Mouse (Mus musculus) liver, embryonic 15.5 days (tissue): Measurements from ENCODE around the gene Jmjd8. TPM values are rescaled to one million over a fixed set of nuclear protein-coding genes. Genes with fewer than 3 reads are reported as not detected.
"Not testable (repeated sequence)": the region's sequence is repeated elsewhere in the genome, so short reads cannot be mapped to it uniquely, and the experiment has no call there.

Source experiments
- ATAC-seq: fragments of 200-750 bp; cut with Nextera tagmentation; 2 replicates; pipeline ENCODE4 v1.8.0; 2017; ENCODE audit warnings: moderate number of reproducible peaks, mild to moderate bottlenecking, moderate library complexity; ENCODE audit not compliant: insufficient read depth
- H3K27ac ChIP-seq: fragments of 300-500 bp; sonication (generic); replicated peaks from 2 replicates; pipeline ENCODE4 v1.5.1; 2015; ENCODE audit warnings: mild to moderate bottlenecking, inconsistent platforms
- H3K27me3 ChIP-seq: fragments of 300-500 bp; sonication (generic); 2 replicates; pipeline ENCODE4 v1.6.1; 2015; ENCODE audit warnings: mild to moderate bottlenecking, inconsistent platforms
- H3K36me3 ChIP-seq: fragments of 300-500 bp; sonication (generic); replicated peaks from 2 replicates; pipeline ENCODE4 v1.6.1; 2015; ENCODE audit warnings: moderate library complexity, mild to moderate bottlenecking, inconsistent platforms
- H3K4me1 ChIP-seq: fragments of 300-500 bp; sonication (generic); replicated peaks from 2 replicates; pipeline ENCODE4 v1.6.1; 2015; ENCODE audit warnings: inconsistent platforms
- H3K4me2 ChIP-seq: fragments of 300-500 bp; sonication (generic); 2 replicates; pipeline ENCODE4 v1.6.1; 2015; ENCODE audit warnings: moderate library complexity, mild to moderate bottlenecking, inconsistent platforms
- H3K4me3 ChIP-seq: fragments of 300-500 bp; sonication (generic); replicated peaks from 2 replicates; pipeline ENCODE4 v1.5.1; 2015; ENCODE audit warnings: mild to moderate bottlenecking, inconsistent platforms
- H3K9ac ChIP-seq: fragments of 300-500 bp; sonication (generic); 2 replicates; pipeline ENCODE4 v1.6.1; 2015; ENCODE audit warnings: moderate library complexity, mild to moderate bottlenecking, inconsistent platforms
- H3K9me3 ChIP-seq: fragments of 300-500 bp; sonication (generic); replicated peaks from 2 replicates; pipeline ENCODE4 v1.6.1; 2016; ENCODE audit warnings: inconsistent platforms
- WGBS: fragments of 180-500 bp; shearing (Covaris S2); methylation state at CpG from one replicate; pipeline ENCODE4 v1.1.7; 2015; ENCODE audit warnings: mixed read lengths; ENCODE audit not compliant: insufficient replicate concordance; 5-methylcytosine and 5-hydroxymethylcytosine counted together
- polyA plus RNA-seq: library from polyadenylated mRNA; unstranded; fragments of >200 nt; fragmentation: Nextera tagmentation; extraction: Ambion mirVana; gene quantifications from 2 replicates; pipeline ENCODE4 v1.2.1, GENCODE M21; 2015

Gene Jmjd8
- polyA plus RNA-seq, 1 experiment from 2014 or later, result 19.6 TPM

- peaks cover 62% of the 10 kb centered on the region for H3K4me1 ChIP-seq
- 77% methylated on average over 13 of the region's 13 CpGs for WGBS
- no peak for ATAC-seq
- H3K27me3 ChIP-seq, result no peaks in the 10 kb centered on the region
- no peak overlapping the region for H3K27ac ChIP-seq
- H3K4me3 ChIP-seq, result no peak overlapping the region
- H3K9ac ChIP-seq, result no peak overlapping the region
- H3K4me2 ChIP-seq, result no peak overlapping the region
- peaks cover 8% of the 10 kb centered on the region; the same call in 1 of the 2 replicates for H3K36me3 ChIP-seq
- no peaks in the 10 kb centered on the region for H3K9me3 ChIP-seq
Measured at GRCm38 (mm10) chr17:25794197-25794596, 34.5 kb upstream of the Jmjd8 start.

DNA sequence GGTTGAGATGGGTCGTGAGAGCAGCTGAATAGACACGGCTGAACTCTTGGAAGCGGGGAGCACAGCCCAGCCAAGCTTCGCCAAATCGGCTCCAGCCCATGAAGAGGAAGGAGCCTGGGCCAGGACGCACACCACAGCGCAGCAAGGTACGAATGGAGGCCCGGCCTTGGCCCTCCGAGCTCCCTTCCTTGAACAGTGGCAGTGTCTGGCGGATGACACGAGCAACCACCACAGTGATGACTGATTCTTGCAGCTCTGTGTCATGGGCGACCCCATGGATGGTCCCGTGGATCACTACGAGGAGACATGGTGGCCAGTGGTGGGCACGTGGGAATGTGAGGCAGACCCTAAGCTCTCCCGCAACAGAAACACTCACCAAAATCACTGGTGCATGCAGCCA, 33.7 kb upstream of the Jmjd8 start:
- no peaks in the 10 kb centered on the region; the same call in 1 of the 2 replicates for H3K36me3 ChIP-seq
- no peak for ATAC-seq
- H3K27me3 ChIP-seq, result no peaks in the 10 kb centered on the region
- H3K4me1 ChIP-seq, result peaks cover 62% of the 10 kb centered on the region
- no peak overlapping the region for H3K4me3 ChIP-seq
- no peak overlapping the region for H3K9ac ChIP-seq
- H3K27ac ChIP-seq, result no peak overlapping the region
- H3K9me3 ChIP-seq, result no peaks in the 10 kb centered on the region
- WGBS, result 82% methylated on average over 17 of the region's 17 CpGs
- H3K4me2 ChIP-seq, result peak overlapping the region; percentile 96; the same call in 1 of the 2 replicates

GRCm38 (mm10) chr17:25795609-25796092, 33.0 kb upstream of the Jmjd8 start, which contains the start of gene AC134908.4:
TSS of gene AC134908.4 (minus strand) at chr17:25795659.
- no peaks in the 10 kb centered on the region for H3K36me3 ChIP-seq
- H3K4me1 ChIP-seq, result peaks cover 58% of the 10 kb centered on the region
- WGBS, result 41% methylated on average over 6 of the region's 6 CpGs
- H3K4me3 ChIP-seq, result peak within 1 kb of the TSS; percentile 88
- peak within 1 kb of the TSS; percentile 96 for H3K4me2 ChIP-seq
- no peaks in the 10 kb centered on the region for H3K9me3 ChIP-seq
- peak within 1 kb of the TSS; percentile 70 for H3K9ac ChIP-seq
- ATAC-seq, result no peak
- 0 out of 2 replicates have a peak within 1 kb of the TSS, but pooled peaks have one; percentile 33 for H3K27ac ChIP-seq
- H3K27me3 ChIP-seq, result no peaks in the 10 kb centered on the region

GRCm38 (mm10) chr17:25796211-25796771, 32.4 kb upstream of the Jmjd8 start:
- H3K9ac ChIP-seq, result peak overlapping the region; percentile 70
- H3K36me3 ChIP-seq, result no peaks in the 10 kb centered on the region
- H3K9me3 ChIP-seq, result no peaks in the 10 kb centered on the region
- peak overlapping the region; percentile 88 for H3K4me3 ChIP-seq
- H3K4me2 ChIP-seq, result peak overlapping the region; percentile 96
- H3K27ac ChIP-seq, result 0 out of 2 replicates have a peak overlapping the region, but pooled peaks have one; percentile 33
- peaks cover 52% of the 10 kb centered on the region for H3K4me1 ChIP-seq
- peaks cover 3% of the 10 kb centered on the region; the same call in 1 of the 2 replicates for H3K27me3 ChIP-seq
- under 1% methylated on average over 37 of the region's 37 CpGs for WGBS
- 0 out of 2 replicates have a peak, but pooled peaks have one; percentile 6 for ATAC-seq

GRCm38 (mm10) chr17:25796951-25797369, 31.7 kb upstream of the Jmjd8 start, which contains the start of gene Metrn:
TSS of gene Metrn (minus strand) at chr17:25797136.
- Histone ChIP-seq H3K9ac (peak within 1 kb of the TSS; percentile 70), H3K9me3 (no peaks in the 10 kb centered on the region), H3K27me3 (peaks cover 9% of the 10 kb centered on the region), H3K27ac (peak within 1 kb of the TSS; percentile 33; the same call in 1 of the 2 replicates), H3K4me3 (peak within 1 kb of the TSS; percentile 88), H3K4me2 (peak within 1 kb of the TSS; percentile 96), H3K36me3 (no peaks in the 10 kb centered on the region), H3K4me1 (peaks cover 45% of the 10 kb centered on the region)
- WGBS, result under 1% methylated on average over 35 of the region's 35 CpGs
- ATAC-seq, result peak; percentile 76

- H3K4me3 ChIP-seq, result no peak overlapping the region
- H3K4me2 ChIP-seq, result no peak overlapping the region
- peaks cover 17% of the 10 kb centered on the region for H3K4me1 ChIP-seq
- H3K27me3 ChIP-seq, result peaks cover 42% of the 10 kb centered on the region
- H3K9me3 ChIP-seq, result no peaks in the 10 kb centered on the region
- H3K27ac ChIP-seq, result no peak overlapping the region
- ATAC-seq, result no peak
- no peak overlapping the region for H3K9ac ChIP-seq
- H3K36me3 ChIP-seq, result no peaks in the 10 kb centered on the region
- 5% methylated on average over 6 of the region's 6 CpGs for WGBS
Measured at GRCm38 (mm10) chr17:25801029-25801428, 27.6 kb upstream of the Jmjd8 start.

DNA sequence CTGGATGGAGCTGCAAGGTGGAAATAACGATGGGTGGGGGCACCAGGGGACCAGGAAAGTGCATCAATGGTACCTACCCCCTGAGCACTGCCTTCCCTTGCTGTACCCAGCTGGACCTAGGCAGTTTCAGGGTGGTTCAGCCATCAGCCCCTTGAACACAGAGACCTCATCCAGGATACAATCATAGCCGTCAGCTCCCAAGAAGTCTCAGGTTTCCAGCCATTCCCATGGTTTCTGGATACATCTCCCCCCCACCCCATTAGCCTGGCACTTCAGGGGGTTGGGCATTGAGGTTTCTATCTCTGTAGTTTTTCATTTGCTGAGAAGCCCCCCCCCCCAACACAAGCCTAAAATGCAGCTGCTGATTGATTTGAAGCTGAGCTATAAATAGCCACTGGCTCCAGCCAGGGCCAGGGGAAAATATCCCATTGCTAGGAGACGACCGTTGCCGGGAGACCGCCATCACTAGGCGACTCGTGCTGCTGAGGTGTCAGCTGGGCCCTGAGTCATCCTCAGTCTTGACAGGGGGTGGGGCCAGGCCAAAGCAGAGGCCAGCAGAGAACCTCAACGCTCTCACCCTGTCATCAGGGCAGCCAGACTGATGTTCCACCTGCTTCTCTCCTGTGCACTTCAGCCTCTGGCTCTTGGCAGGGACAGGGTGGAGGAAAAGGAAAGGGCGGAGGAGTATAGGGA, 25.7 kb upstream of the Jmjd8 start:
- no peak for ATAC-seq
- H3K4me1 ChIP-seq, result no peaks in the 10 kb centered on the region
- H3K27ac ChIP-seq, result no peak overlapping the region
- H3K4me2 ChIP-seq, result no peak overlapping the region
- H3K4me3 ChIP-seq, result no peak overlapping the region
- no peaks in the 10 kb centered on the region for H3K36me3 ChIP-seq
- no peak overlapping the region for H3K9ac ChIP-seq
- no peaks in the 10 kb centered on the region for H3K9me3 ChIP-seq
- H3K27me3 ChIP-seq, result peaks cover 61% of the 10 kb centered on the region
- 7% methylated on average over 10 of the region's 10 CpGs for WGBS

DNA sequence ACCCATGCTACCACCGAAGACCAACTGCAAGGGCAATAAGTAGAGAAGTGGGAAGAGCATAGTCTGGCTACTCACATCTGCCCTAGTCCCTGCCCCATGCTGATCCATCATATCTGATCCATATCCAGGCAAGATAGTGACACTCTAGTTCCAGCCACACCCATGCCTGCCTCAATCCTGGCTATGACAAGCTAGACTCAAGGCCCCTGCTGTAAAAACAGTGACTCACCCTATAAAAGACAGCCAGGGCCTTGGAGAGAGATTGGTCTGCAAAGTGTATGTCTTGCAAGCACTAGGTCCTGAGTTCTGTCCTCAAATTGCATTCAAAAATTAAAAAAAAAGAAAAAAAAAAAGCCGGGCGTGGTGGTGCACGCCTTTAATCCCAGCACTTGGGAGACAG, 22.2 kb upstream of the Jmjd8 start:
- 82% methylated on average over 4 of the region's 4 CpGs for WGBS
- ATAC-seq, result no peak
- Histone ChIP-seq H3K9ac (no peak overlapping the region), H3K4me3 (no peak overlapping the region), H3K27ac (no peak overlapping the region), H3K9me3 (no peaks in the 10 kb centered on the region), H3K4me1 (peaks cover 12% of the 10 kb centered on the region), H3K36me3 (no peaks in the 10 kb centered on the region), H3K4me2 (no peak overlapping the region), H3K27me3 (peaks cover 92% of the 10 kb centered on the region)

- H3K9me3 ChIP-seq, ATAC-seq, H3K9ac ChIP-seq, H3K4me2 ChIP-seq, H3K27ac ChIP-seq, H3K4me3 ChIP-seq, H3K36me3 ChIP-seq: not testable (repeated sequence)
- H3K27me3 ChIP-seq, result peaks cover 92% of the 10 kb centered on the region
- 26% methylated on average over 2 of the region's 2 CpGs for WGBS
- H3K4me1 ChIP-seq, result peaks cover 12% of the 10 kb centered on the region
Measured at GRCm38 (mm10) chr17:25807452-25807851, 21.2 kb upstream of the Jmjd8 start.

DNA sequence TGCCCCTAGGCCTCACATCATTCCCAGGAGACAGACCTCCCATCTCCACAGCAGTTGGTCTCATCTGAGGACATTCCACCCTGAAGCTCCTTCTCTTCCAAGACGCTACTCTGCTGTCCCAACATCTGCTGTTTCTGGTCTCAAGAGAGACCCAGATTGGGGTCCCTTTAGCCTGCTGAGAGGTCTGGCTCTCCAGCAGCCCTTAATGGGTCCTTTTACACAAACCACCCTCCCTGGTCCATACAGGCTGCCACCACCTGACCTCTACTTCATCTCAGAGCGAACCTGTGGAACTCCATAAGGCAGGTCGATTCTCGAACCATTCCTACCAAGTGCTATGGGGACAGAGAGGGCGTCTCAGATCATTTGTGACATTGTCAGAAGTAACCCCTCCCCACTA, 20.6 kb upstream of the Jmjd8 start:
- Histone ChIP-seq H3K9me3 (no peaks in the 10 kb centered on the region), H3K27me3 (peaks cover 92% of the 10 kb centered on the region), H3K4me1 (peaks cover 12% of the 10 kb centered on the region), H3K36me3 (no peaks in the 10 kb centered on the region), H3K27ac (no peak overlapping the region), H3K4me3 (no peak overlapping the region), H3K9ac (no peak overlapping the region), H3K4me2 (no peak overlapping the region)
- ATAC-seq, result no peak
- 34% methylated on average over 5 of the region's 5 CpGs for WGBS
